Mouse (Mus musculus) stomach, embryonic 16.5 days (tissue): ENCODE measurements at regions not wholly inside any gene's neighbourhood (a gene's known extent, or its start where the extent isn't known, plus 50 kb on each side); places are given as distances from the start of the nearest gene placed in this dataset.

Source experiments
- ATAC-seq: fragments of 200-750 bp; cut with Nextera tagmentation; 2 replicates; pipeline ENCODE4 v1.8.0; 2017; ENCODE audit warnings: moderate number of reproducible peaks, moderate TSS enrichment; ENCODE audit not compliant: insufficient read depth, low FRiP score
- H3K27ac ChIP-seq: fragments of 300-500 bp; sonication (generic); 2 replicates; pipeline ENCODE4 v1.5.1; 2014; ENCODE audit warnings: low read length
- H3K27me3 ChIP-seq: fragments of 300-500 bp; sonication (generic); 2 replicates; pipeline ENCODE4 v1.6.1; 2014; ENCODE audit warnings: low read length, control low read depth, mixed read lengths; ENCODE audit not compliant: control insufficient read depth, insufficient read depth
- H3K36me3 ChIP-seq: fragments of 300-500 bp; sonication (generic); 2 replicates; pipeline ENCODE4 v1.6.1; 2014; ENCODE audit warnings: low read length; ENCODE audit not compliant: control insufficient read depth, insufficient read depth
- H3K4me1 ChIP-seq: fragments of 300-500 bp; sonication (generic); 2 replicates; pipeline ENCODE4 v1.6.1; 2014; ENCODE audit warnings: low read length, control low read depth, mixed read lengths; ENCODE audit not compliant: control insufficient read depth, insufficient read depth
- H3K4me2 ChIP-seq: fragments of 300-500 bp; sonication (generic); 2 replicates; pipeline ENCODE4 v1.6.1; 2014; ENCODE audit warnings: low read depth, low read length, mixed read lengths
- H3K4me3 ChIP-seq: fragments of 300-500 bp; sonication (generic); replicated peaks from 2 replicates; pipeline ENCODE4 v1.5.1; 2014; ENCODE audit warnings: mild to moderate bottlenecking, low read length
- H3K9ac ChIP-seq: fragments of 300-500 bp; sonication (generic); 2 replicates; pipeline ENCODE4 v1.6.1; 2014; ENCODE audit warnings: low read length
- H3K9me3 ChIP-seq: fragments of 300-500 bp; sonication (generic); replicated peaks from 2 replicates; pipeline ENCODE4 v1.6.1; 2016; ENCODE audit warnings: low read length, control low read depth; ENCODE audit not compliant: control insufficient read depth
- WGBS: fragments of 180-500 bp; shearing (Covaris S2); extraction: QIAGEN DNeasy Blood & Tissue Kit; methylation state at CpG from one replicate; pipeline ENCODE4 v1.1.7; 2014; 5-methylcytosine and 5-hydroxymethylcytosine counted together

GRCm38 (mm10) chr14:99487981-99488380 lies 189.5 kb downstream of the Klf5 start:
- 40% methylated on average over 6 of the region's 6 CpGs for whole genome bisulfite sequencing
- Histone ChIP-seq H3K4me3 (no peak overlapping the region), H3K9me3 (no peaks in the 10 kb centered on the region), H3K27ac (no peak overlapping the region), H3K36me3 (no peaks in the 10 kb centered on the region), H3K4me1 (no peaks in the 10 kb centered on the region), H3K4me2 (no peak overlapping the region), H3K27me3 (no peaks in the 10 kb centered on the region), H3K9ac (no peak overlapping the region)
- ATAC-seq = no peak

- WGBS = 62% methylated on average over 4 of the region's 4 CpGs
- Histone ChIP-seq H3K4me3 (no peak overlapping the region), H3K4me1 (no peaks in the 10 kb centered on the region), H3K4me2 (no peak overlapping the region), H3K27ac (no peak overlapping the region), H3K36me3 (no peaks in the 10 kb centered on the region), H3K9me3 (no peaks in the 10 kb centered on the region), H3K9ac (no peak overlapping the region), H3K27me3 (no peaks in the 10 kb centered on the region)
- ATAC-seq = no peak
These were observed 194.7 kb downstream of the Klf5 start for GRCm38 (mm10) chr14:99493197-99493596.

GRCm38 (mm10) chr14:99493659-99494058 lies 195.2 kb downstream of the Klf5 start:
- Histone ChIP-seq H3K4me3 (no peak overlapping the region), H3K9ac (no peak overlapping the region), H3K4me2 (no peak overlapping the region), H3K36me3 (no peaks in the 10 kb centered on the region), H3K9me3 (no peaks in the 10 kb centered on the region), H3K27me3 (no peaks in the 10 kb centered on the region), H3K27ac (no peak overlapping the region), H3K4me1 (no peaks in the 10 kb centered on the region)
- no peak for ATAC-seq
- 82% methylated on average over 6 of the region's 6 CpGs for WGBS

- WGBS = 74% methylated on average over 7 of the region's 7 CpGs
- Histone ChIP-seq H3K4me2 (no peak overlapping the region), H3K4me1 (no peaks in the 10 kb centered on the region), H3K9me3 (no peaks in the 10 kb centered on the region), H3K9ac (no peak overlapping the region), H3K27me3 (no peaks in the 10 kb centered on the region), H3K27ac (no peak overlapping the region), H3K36me3 (no peaks in the 10 kb centered on the region), H3K4me3 (no peak overlapping the region)
- ATAC-seq = no peak
These were observed 201.2 kb downstream of the Klf5 start for GRCm38 (mm10) chr14:99499502-99500266.

- WGBS = 74% methylated on average over 4 of the region's 4 CpGs
- H3K36me3 ChIP-seq = no peaks in the 10 kb centered on the region
- ATAC-seq = no peak
These were observed 206.4 kb downstream of the Klf5 start for GRCm38 (mm10) chr14:99504909-99505308.

GRCm38 (mm10) chr14:99509696-99510536 lies 211.4 kb downstream of the Klf5 start:
- H3K4me1 ChIP-seq = 0 out of 2 replicates have a peak, but pooled peaks cover 5% of the 10 kb centered on the region
- 39% methylated on average over 3 of the region's 3 CpGs for WGBS
- H3K4me2 ChIP-seq = no peak overlapping the region
- no peaks in the 10 kb centered on the region; the same call in 1 of the 2 replicates for H3K9me3 ChIP-seq
- H3K27me3 ChIP-seq = no peaks in the 10 kb centered on the region
- no peak for ATAC-seq
- peak overlapping the region; percentile 21; the same call in 1 of the 2 replicates for H3K27ac ChIP-seq
- no peaks in the 10 kb centered on the region for H3K36me3 ChIP-seq
- H3K4me3 ChIP-seq = no peak overlapping the region
- H3K9ac ChIP-seq = no peak overlapping the region

More at GRCm38 (mm10) chr14:99504909-99505308, 206.4 kb downstream of the Klf5 start:
- H3K9me3 ChIP-seq = no peaks in the 10 kb centered on the region
- no peak overlapping the region for H3K4me2 ChIP-seq
- 0 out of 2 replicates have a peak, but pooled peaks cover under 1% of the 10 kb centered on the region for H3K4me1 ChIP-seq
- no peaks in the 10 kb centered on the region for H3K27me3 ChIP-seq
- H3K27ac ChIP-seq = no peak overlapping the region
- no peak overlapping the region for H3K4me3 ChIP-seq
- no peak overlapping the region for H3K9ac ChIP-seq

GRCm38 (mm10) chr14:99515474-99515873 lies 217.0 kb downstream of the Klf5 start:
- Histone ChIP-seq H3K4me1 (no peaks in the 10 kb centered on the region), H3K4me3 (no peak overlapping the region), H3K4me2 (no peak overlapping the region), H3K27ac (no peak overlapping the region), H3K36me3 (no peaks in the 10 kb centered on the region), H3K9me3 (no peaks in the 10 kb centered on the region; the same call in 1 of the 2 replicates), H3K9ac (no peak overlapping the region), H3K27me3 (no peaks in the 10 kb centered on the region)
- 88% methylated on average over 1 of the region's 1 CpGs for WGBS
- ATAC-seq = no peak

GRCm38 (mm10) chr14:99516703-99517102 lies 218.2 kb downstream of the Klf5 start:
- no peak overlapping the region for H3K4me2 ChIP-seq
- no peak overlapping the region for H3K27ac ChIP-seq
- H3K4me3 ChIP-seq = no peak overlapping the region
- no peaks in the 10 kb centered on the region for H3K4me1 ChIP-seq
- 84% methylated on average over 6 of the region's 6 CpGs for WGBS
- H3K27me3 ChIP-seq = no peaks in the 10 kb centered on the region
- no peaks in the 10 kb centered on the region for H3K36me3 ChIP-seq
- no peak for ATAC-seq
- H3K9me3 ChIP-seq = no peaks in the 10 kb centered on the region; the same call in 1 of the 2 replicates
- no peak overlapping the region for H3K9ac ChIP-seq

- Histone ChIP-seq H3K27ac (no peak overlapping the region), H3K27me3 (no peaks in the 10 kb centered on the region), H3K9ac (no peak overlapping the region), H3K4me3 (no peak overlapping the region), H3K36me3 (no peaks in the 10 kb centered on the region), H3K4me1 (no peaks in the 10 kb centered on the region), H3K4me2 (no peak overlapping the region), H3K9me3 (peaks cover 4% of the 10 kb centered on the region; the same call in 1 of the 2 replicates)
- WGBS = 69% methylated on average over 6 of the region's 6 CpGs
- no peak for ATAC-seq
These were observed 221.9 kb downstream of the Klf5 start for GRCm38 (mm10) chr14:99520343-99520742.
